Mouse (Mus musculus) testis, postnatal 14 days (tissue): ENCODE results near the gene Tspan7.
A peak's percentile ranks its signal among the peaks of the same experiment; 100 is the strongest.

ENCODE experiments used
- DNase-seq: peaks from one replicate; pipeline ENCODE4 v3.0.0; 2021; ENCODE audit warnings: low spot score

Gene Tspan7

DNA sequence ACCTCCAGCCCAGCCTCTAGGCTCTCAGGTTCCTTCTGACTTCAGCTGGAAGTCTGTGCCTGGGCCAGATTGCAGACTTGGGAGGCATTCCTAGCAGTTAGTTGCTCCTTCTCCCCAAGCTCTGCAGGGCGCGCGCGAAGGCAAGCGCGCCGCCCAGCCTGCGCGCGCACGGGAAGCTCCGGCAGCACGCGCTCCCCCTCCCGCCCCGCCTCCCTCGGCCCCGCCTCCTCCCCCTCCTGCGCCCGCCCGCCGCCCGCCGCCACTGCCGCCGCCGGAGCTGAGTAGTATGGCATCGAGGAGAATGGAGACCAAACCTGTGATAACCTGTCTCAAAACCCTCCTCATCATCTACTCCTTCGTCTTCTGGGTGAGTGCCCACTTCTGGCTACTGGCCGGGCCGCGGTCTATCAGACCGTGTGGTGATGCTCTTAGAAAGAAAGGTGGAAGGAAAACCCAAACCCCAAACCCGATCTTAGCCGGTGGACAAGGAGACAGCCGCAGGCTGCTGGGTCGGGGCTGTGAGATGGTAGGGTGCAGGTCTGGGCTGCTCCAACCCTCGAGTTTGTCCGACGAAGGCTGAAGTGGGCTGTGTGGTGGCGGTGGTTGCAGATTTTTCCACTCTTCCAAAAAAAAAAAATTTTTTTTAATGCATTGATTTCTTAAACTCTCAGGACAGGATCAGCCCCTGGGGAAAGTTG lies at the start of gene Tspan7:
Gene Tspan7, plus strand, starts transcription at position 287 of the 698 bp plus-strand sequence.
- DNase-seq = peak; percentile 20

DNA sequence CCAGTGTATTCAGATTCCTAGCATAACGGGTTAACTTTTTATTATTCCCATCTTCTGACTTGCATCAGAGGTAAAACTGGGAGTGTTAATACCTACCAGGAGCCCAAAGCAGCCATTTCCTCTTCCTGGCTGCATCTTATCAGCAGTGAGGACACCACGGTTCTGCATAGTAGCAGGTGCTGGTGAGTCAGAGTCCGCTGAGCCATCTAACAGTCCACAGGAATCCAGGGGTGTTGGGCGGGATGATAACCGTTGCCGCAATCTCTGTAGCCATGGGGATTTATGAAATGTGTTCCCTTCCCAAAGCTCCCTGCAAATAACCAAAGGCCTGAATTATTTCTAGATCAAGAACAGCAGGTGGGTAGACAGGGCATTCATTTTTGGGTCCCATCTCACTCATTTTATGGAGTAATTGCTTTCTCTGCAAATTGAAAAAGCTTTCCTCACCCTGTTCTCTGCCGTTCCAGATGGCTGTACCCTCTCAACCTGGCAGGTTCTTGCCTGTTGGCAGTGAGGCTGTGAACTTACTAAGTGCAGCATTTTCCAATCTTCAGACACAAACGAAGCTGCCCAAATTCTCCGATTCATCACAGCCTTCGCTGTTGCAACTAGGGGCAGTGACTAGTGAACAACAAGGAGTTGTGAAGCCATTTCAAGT lies 35.5 kb upstream of the Tspan7 start:
- DNase-seq = no peak

DNA sequence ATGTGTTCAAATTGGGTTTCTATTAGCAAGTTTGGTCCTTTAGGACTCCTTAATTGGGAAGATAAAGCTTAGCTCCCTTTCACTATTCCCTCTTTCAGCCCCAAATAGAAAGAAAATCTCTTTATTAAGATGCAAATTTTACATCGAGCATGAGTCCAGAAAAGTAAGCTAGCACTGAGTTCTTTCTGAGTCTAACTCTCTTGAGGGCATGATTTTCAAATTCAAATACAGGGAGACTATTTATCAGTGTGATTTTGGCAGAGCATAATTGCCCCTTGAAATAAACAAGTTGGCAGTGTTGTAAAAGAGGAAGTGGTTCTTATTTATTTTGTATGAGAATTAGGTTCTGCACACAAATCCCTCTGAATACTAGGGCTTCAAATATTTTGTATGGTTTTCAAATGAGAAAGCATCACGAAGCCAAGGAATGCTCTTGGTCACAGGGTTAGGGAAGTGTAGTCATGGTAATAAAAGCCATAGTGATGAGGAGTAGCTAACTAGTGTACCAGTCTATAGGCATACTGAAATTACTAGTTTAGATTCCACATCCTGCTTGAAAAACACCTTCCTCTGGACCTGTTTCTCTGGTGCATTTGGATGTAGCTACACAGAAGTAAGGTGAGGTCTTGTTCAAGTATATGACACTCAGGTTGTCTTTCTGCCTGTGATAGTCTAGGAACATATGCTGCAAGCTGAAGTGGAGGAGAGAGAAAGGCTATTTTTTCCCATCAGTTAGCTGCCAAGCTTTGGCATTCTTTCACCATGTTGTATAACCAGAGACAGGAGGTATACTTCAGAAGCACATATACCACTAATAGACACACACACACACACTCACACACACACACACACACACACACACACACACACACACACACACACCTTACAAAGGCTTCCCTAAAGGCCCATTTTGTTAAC lies 34.6 kb upstream of the Tspan7 start:
- DNase-seq = no peak

DNA sequence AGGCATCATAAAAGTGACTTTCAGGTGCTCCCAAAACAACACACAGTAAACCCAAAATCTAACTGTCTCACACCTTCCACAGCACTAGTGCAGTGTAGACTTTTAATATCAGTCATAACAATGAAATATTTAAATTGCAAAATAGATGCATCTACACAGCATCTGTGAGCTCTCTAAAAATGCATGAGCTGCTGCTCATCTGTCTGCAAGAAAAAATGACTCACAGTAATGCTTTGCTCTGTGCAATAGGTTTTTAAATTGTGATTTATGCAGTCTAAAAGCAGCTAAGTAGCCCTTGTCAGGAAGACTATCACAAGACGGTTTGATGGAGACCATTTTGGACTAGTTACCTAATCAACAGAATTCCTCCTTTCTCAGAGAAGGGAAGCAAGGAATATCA lies 31.2 kb upstream of the Tspan7 start:
- DNase-seq = no peak

DNA sequence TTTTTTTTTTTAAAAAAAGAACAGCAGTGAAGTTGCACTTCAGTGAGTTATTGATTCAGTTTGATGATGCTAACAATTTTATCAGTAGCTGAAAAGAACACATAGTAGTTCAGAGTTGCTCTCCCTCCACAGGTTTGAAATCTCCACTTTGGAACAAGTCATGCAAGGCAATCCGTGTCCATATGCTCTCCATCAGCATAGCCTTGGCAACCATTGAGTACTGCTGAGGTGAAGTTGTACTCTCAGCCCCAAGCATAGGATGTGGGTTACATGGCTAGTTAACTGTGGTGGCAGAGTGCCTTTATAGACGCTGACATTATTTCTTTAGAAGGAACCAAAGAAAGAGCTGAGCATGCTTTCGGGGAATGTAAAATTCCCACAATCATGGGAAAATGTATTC lies 27.7 kb upstream of the Tspan7 start:
- no peak for DNase-seq

DNA sequence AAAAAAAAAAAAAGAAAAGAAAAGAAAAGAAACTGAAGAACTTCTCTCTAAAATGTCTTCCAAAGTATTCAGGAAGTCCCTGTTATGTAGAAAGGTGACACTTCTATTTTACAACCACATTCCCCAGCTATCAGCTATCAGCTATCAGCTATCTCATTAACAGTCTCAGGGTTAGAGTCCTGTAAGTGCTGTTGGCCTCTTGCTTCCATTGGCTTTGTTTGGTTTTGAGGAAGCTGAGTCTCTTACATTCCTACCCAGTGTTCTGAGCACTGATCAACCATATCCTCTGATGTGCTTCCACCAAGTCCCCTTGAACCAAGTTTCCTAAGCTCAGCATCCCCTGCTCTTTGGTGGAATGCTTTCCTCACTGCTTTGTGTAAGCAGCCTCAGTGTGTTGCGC lies 7.9 kb upstream of the Tspan7 start:
- DNase-seq = no peak

DNA sequence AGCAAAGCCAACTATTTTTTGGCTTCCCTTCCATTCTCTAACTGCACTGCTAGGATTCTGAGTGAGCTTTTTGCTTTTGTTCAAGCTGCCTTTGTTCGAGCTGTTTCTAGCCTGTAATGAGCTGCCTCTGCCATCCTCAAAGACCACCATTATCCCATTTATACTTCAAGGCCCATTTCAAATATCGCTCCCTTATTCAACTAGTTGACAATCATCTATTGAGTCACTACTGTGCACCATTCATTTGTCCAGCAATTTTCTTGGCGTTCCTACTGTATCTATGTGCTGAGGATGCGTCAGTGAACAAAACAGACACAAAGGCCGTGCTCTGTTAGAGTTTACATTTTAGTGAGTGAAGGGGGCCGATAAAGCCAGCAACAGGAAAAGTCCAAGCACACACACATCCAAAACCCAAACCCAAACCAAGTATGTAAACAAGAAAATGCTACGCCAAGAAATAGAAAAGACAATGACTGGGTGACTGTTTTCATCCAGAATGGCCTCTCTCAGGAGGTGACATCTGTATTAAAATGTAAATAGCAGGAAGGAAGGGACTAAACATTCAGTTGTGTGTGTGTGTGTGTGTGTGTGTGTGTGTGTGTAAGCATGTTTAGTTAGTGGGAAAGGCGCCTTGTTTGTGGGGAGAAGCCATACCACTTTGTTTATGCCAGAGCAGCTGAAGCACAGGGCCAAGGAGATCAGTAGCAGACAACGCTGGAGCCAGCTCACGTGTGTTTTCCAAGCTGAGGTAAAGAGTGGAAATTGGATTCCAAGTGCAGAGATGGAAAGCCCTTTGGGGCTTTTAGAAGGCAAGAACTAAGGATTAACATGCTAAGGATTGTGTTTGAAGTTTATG lies 5.7 kb upstream of the Tspan7 start:
- DNase-seq = no peak

DNA sequence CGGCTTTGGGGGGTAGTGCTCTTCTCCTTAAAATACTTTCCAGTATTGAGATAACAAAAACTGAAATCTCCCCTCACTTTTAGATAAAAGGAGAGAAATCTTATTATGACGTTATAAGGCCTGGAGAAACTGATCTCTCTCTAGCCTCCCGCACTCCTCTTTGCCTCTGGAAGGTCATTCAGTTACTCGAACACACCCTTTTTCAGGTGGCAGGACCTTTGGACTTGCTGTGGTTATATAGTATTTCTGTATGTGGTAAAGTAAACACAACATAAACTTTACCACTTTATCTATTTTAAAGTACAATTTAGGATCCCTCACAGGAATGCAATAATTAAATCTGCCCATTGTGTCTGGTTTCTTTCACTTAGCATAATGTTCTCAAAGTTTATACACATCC lies 5.0 kb upstream of the Tspan7 start:
- DNase-seq = no peak

DNA sequence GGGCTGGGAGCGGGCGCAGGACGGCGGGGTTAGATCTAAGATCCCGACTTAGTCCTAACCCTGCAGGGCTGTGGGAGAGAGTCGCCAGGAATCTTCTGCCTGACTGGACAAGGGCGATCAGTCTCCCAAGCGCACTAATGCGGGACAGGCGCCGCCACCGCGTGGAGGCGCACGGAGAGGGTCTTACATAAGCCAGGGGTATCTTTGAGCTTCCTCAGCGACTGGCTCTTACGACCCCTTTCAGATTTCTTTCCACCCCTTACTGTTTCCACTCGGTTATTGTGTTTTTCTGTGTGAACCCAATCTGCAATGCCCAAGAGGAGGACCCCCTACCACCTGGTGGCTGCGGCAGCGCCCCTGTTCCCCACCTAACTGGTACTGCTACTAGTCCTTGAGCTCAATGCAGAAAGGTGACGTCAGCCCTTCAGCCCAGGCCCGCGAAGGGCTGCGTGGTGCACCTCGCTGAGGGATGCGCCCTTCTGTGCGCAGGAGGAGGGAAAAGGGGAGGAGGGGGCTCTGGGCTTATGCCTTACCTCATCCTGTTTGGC lies 780 bp downstream of the Tspan7 start:
- peak; percentile 4 for DNase-seq

DNA sequence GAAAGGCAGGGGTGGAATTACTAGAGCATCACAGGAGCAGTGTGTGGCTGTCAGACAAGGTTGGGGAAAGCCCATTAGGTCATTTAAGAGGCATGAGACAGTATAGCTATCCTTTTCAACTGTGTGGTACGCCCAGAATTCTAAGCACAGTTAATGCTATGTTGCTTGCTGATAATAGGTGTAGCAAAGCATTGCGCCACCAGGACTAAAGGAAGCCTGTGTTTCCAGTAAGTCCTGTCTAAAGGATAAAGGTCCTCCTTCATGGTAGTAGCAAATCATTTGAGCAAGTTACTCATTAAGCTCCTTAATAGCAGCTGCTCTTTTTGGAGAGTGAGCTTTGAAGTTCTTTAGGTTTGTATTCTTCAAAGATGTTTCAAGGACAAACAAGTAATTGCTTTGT lies 13.6 kb downstream of the Tspan7 start:
- DNase-seq = no peak

DNA sequence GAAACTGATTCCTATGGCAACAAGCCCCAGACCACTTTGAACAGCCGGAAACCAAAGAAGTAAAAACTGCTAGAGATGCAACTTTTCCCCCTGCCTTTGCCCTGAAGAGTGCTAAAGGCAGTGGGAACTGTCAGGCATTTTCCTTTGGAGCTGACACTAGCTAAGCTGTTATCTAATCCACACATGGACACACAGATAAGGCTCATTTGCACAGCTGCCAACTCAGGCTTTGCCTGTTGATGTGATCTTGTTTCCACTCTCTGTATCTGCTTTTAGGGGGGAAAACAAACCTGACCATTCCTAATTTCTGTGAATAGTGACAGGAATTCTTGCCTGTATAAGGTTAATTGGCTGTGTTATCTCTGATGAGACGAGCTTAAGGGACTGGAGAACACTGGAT lies 17.7 kb downstream of the Tspan7 start:
- DNase-seq = no peak

DNA sequence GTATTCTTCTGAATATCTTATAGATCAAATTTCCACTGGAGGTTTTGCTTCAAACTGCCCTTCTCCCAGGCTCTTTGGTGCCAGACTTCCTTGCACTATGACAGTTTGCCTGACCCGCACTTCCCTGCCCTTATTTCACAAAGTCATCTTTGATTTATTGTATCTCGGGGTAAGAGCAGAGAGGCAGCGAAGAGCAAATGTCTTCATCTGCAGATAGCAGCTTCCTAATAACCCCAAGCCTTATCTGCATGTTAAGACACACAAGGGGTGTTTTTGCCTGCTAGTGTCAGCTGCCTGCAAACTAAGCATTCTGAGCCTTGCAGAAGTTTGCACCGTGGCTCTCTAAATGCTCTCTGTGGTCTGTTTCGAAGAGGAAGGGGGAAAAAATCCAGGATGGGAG lies 29.5 kb downstream of the Tspan7 start:
- DNase-seq = no peak

DNA sequence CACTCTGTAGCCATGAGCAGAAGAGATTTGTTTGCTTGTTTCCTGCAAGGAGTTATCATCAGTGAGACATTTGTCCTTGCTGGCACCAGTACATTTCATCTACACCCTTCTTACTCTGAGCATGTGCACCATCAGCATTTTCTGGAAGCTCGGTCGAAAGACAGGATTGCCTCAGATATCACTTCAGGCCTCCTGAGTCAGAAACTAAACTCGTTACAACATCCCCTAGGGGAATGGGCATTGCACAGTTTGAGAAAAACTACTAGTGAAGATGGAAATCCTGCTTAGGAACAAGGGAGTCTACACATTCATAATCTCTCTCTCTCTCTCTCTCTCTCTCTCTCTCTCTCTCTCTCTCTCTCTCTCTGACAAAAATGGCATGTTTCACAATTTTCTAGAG lies 30.0 kb downstream of the Tspan7 start:
- no peak for DNase-seq

DNA sequence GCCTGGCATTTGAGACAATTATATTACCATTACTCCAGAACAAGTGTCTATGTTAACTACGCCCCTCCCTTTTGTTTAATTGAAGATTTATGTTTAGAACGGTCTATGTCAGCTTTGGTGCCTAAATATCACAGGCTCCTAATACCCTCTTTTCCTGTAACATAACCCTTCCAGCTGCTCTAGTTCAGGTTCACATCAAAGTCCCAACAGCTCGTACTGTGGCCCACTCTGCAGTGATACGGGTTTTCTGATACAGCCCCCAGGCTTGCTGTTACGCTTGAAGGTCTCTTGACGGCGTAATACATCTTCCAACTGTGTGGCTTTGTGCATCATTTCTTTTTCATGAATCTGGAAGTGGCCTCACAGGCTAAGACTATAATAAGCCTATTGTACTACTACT lies 31.5 kb downstream of the Tspan7 start:
- no peak for DNase-seq

DNA sequence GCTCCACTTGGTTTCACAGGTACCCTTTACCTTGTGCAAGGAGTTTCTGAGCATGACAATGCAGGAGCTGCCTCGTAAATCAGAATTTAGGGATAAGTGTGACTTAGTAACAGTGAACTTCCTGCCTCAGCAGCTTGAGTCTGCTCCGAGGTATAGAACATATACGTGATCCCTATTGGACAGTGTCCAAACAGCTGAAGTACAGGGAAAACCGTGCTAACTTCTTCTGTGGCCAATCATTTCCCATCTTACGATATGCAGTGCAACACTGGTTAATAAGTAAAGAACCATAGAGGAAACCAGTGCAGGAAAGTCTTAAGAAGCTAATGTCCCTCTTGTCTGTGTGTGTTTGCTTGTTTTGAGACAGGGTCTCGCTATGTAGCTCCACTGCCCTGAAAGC lies 32.0 kb downstream of the Tspan7 start:
- DNase-seq = no peak

DNA sequence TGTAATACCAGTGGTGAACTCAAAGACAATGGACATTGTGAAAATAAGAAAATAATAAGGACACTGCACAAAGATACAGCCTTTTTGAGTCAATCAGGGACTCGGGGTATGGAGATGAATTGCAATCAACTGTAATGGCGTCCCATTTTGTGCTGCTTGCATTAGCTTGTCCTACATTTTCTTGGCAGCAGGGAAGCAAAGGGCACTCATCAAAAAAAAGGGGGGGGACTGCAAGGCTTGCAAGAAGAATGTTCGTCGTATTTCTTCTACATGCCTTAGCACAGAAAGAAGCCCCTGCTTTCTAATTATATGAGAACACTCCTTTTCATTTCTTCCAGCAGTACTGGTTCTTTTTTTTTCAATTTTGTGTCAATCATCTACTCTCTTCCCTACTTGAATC lies 32.8 kb downstream of the Tspan7 start:
- no peak for DNase-seq

DNA sequence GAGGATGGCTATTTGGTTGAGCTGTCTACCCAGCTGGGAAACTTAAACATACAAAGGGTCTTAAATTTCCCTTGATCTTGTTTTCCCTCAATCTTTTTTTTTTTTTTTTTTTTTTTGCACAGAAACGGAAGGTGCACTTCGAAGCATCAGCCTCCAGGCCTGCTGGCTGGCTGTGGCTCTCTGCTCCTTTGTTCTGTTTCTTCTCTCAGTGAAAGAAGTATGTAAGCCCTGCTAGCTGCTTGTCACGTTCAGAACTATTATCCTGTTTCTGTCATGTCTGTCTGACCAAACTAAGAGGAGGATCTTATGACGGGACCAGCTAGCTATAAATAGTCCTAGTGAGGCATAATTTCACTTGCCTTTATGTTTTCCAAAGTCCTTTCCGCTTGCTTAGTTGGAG lies 33.6 kb downstream of the Tspan7 start:
- no peak for DNase-seq

DNA sequence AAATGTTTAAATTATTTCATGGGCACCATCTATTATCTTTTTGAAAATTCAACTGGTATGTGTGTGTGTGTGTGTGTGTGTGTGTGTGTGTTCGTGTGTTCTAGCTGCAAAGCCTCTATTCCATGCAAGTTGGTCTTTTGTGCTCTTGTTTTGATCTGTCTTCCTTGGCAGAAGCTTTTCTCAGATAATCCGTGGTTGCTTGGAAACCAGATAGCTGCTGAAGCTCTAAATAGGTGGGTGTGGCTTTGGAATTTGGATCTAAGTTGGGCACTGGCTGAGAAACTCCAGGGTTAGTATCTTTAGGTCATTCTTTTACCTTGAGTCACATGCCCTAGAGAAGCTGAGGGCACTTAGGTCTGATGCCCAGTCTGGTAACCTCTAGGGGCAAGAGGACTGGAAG lies 50.5 kb downstream of the Tspan7 start:
- no peak for DNase-seq

DNA sequence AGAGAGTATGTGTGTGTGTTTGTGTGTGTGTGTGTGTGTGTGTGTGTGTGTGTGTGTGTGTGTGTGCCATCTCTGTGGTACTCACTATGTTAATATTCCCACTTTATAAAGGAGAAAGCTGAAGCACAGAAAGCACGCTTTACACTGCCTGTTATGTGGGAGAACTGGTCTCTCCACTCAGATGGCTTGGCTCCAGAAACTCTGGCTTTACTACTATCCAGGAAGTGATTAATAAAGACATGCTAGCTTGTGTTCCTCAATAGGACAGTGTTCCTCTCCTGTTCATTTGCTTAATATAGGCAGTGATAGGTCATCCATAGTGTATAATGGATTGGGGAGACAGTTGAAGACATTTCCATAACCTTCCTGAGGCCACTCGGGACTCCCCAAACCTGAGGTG lies 54.1 kb downstream of the Tspan7 start:
- DNase-seq = peak; percentile 3

DNA sequence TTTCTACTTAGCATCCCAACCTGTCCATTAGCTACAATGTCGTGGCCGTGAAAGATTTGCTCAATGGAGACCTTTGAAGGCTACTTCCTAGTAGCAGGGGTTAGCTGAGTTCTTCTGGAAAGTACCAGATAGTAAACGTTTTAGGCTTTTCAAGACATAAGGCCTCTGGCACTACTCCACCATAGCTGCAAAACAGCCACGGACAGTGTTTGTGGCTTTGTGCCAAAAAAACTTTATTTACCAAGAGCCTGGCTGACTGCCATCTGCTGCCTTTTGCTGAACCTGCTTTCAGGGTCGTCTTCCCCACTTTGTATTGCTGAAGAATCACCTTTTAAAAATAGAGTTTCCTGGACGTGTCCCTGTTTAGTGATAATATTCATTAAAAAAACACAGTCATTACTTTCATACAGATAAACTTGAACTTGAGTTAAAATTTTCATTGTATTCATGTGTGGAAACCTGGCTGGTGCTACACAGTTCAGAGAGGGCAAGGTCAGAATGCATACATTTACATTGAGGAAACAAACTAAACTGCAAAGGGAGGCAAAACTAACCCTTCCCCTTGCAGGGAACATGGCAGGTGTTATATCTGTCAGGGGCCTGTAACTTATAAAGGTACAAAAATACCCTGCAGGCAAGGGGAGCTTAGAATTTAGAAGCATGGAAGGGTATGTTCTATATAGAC lies 54.7 kb downstream of the Tspan7 start:
- DNase-seq = no peak

DNA sequence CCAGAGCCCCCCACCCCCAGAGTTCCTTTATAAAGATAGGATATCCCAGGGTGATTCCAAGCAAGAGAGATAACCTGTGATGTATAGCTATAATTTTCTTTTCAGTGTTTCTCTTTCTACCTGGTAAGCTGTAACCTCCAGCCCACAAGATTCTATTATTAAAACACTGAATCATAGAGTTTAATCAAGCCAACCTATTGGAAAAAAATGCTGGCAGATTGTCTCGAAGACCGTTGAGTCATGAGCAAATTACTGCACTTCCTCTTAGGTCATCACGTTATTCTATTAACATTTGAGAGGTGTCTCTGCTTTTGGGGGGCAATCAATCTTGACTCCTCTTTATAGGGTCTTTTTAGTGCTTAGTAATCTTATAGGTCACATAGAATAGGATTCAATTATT lies 61.9 kb downstream of the Tspan7 start:
- DNase-seq = no peak
